Mouse (Mus musculus): ENCODE data around the gene Oxgr1. TPM values are rescaled to one million over a fixed set of nuclear protein-coding genes. Genes with fewer than 3 reads are reported as not detected.
A peak's percentile ranks its signal among the peaks of the same experiment; 100 is the strongest.

Oxgr1 gene
- total and polyA plus RNA-seq, 3 experiments, result not detected

GRCm38 (mm10) chr14:120033454-120033853 is 8.8 kb downstream of the Oxgr1 start:
- no peaks in the 10 kb centered on the region for H3K36me3 ChIP-seq (replicated peaks in 1 of 2; ENCODE audit: control insufficient read depth in 1 of 2, insufficient read depth in 1 of 2, low read length in 1 of 2)
- no peaks in the 10 kb centered on the region for H3K27me3 ChIP-seq (replicated peaks)
- in situ Hi-C loops (cut with MboI; ENCODE audit: low pct_ligation_motif_present, low pct_unique_long_range_greater_than_20kb, low sequenced_read_pairs) (no loop called here), dilution Hi-C loops (cut with MboI; ENCODE audit: extremely low pct_ligation_motif_present, extremely low pct_unique_long_range_greater_than_20kb, low sequenced_read_pairs) (no loop called here)
- H3K4me3 ChIP-seq (replicated peaks in 1 of 3; ENCODE audit: low read depth in 2 of 3, low read length in 2 of 3, poor library complexity in 1 of 3), result no peak overlapping the region
- no peak overlapping the region for H3K9ac ChIP-seq (ENCODE audit: insufficient read depth, low read depth)
- H3K4me1 ChIP-seq (ENCODE audit: control insufficient read depth in 1 of 2, insufficient read depth in 2 of 2), result no peaks in the 10 kb centered on the region
- no peak overlapping the region for H3K4me2 ChIP-seq (ENCODE audit: insufficient read depth, low read depth, poor library complexity, severe bottlenecking)
- H3K27ac ChIP-seq (ENCODE audit: insufficient read depth, low read depth), result no peak overlapping the region
- TF ChIP-seq USF2 (conservative IDR thresholded peaks at IDR 0.05; ENCODE audit: low read depth, low read length) (no peak), ZNF384 (IDR thresholded peaks at IDR 0.05; ENCODE audit: low read depth, low read length) (no peak)
- no peak for DNase-seq (ENCODE audit: extremely low read depth)
- no peaks in the 10 kb centered on the region for H3K79me2 ChIP-seq (replicated peaks; ENCODE audit: control insufficient read depth, extremely low read depth, insufficient read depth, poor library complexity, severe bottlenecking)
- no peaks in the 10 kb centered on the region for H3K9me3 ChIP-seq (replicated peaks; ENCODE audit: low read length)

GRCm38 (mm10) chr14:120019948-120020347 is 22.3 kb downstream of the Oxgr1 start:
- no peaks in the 10 kb centered on the region for H3K4me1 ChIP-seq (ENCODE audit: control insufficient read depth in 1 of 2, insufficient read depth in 2 of 2)
- no peaks in the 10 kb centered on the region for H3K36me3 ChIP-seq (replicated peaks in 1 of 2; ENCODE audit: control insufficient read depth in 1 of 2, insufficient read depth in 1 of 2, low read length in 1 of 2)
- dilution Hi-C loops (cut with MboI; ENCODE audit: extremely low pct_ligation_motif_present, extremely low pct_unique_long_range_greater_than_20kb, low sequenced_read_pairs), result no loop called here
- DNase-seq (ENCODE audit: extremely low read depth), result no peak
- in situ Hi-C loops (cut with MboI; ENCODE audit: low pct_ligation_motif_present, low pct_unique_long_range_greater_than_20kb, low sequenced_read_pairs), result no loop called here
- H3K9me3 ChIP-seq (replicated peaks; ENCODE audit: low read length), result no peaks in the 10 kb centered on the region
- H3K27ac ChIP-seq (ENCODE audit: insufficient read depth, low read depth), result no peak overlapping the region
- no peaks in the 10 kb centered on the region for H3K27me3 ChIP-seq (replicated peaks)
- no peaks in the 10 kb centered on the region for H3K79me2 ChIP-seq (replicated peaks; ENCODE audit: control insufficient read depth, extremely low read depth, insufficient read depth, poor library complexity, severe bottlenecking)
- TF ChIP-seq GABPA (IDR thresholded peaks at IDR 0.05; ENCODE audit: insufficient replicate concordance, low read depth, low read length), result no peak
- 0 out of 2 replicates have a peak, but pooled peaks have one; percentile 14 for TF ChIP-seq MAFK (IDR thresholded peaks at IDR 0.05; ENCODE audit: insufficient replicate concordance, low read length)
- TF ChIP-seq ZKSCAN1 (IDR thresholded peaks at IDR 0.05; ENCODE audit: borderline replicate concordance, low read depth, low read length), result no peak
- no peak overlapping the region for H3K9ac ChIP-seq (ENCODE audit: insufficient read depth, low read depth)
- no peak overlapping the region for H3K4me2 ChIP-seq (ENCODE audit: insufficient read depth, low read depth, poor library complexity, severe bottlenecking)
- no peak overlapping the region for H3K4me3 ChIP-seq (replicated peaks in 1 of 3; ENCODE audit: low read depth in 2 of 3, low read length in 2 of 3, poor library complexity in 1 of 3)

DNA sequence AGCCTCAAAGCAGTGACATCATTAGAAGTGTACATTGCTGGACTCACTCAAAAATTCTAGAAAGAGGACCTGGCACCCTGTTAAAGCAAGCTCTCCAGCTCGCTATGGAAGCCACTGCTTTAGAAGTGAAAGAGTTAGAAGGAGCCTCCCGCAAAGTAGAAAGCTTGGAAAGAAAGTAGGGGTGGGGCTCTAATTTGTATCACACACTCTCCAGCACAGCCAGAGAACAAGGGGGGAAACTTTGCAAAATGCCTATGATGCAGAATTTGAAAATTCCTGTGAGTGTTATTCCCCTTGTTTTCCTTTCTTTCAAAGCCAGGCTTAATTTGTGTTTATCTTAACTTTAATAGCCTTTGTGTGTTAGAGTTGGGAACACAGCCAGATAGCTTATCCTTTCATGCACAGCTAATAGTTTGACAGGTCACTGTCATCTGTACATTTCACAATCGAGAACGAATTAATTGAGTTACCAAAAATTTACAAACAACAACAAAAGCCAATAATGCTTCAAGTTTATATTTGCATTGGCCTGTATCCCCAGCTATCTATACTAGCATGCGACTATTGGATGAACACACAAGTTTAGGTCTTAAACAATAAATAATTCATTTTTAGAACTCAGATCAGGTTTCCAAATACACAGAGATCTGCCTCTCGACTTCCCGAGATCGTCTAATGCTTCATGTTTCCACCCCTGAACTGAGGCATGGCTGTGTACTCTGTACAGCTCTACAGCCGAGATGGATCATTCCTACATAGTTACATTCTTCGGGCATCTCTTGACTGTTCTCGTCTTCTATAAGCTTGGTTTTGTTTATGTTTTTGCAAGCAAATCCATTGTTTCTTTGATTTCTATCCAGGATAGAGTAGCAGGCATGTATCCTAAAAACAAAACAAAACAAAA is 32.0 kb downstream of the Oxgr1 start:
- no peak overlapping the region for H3K4me2 ChIP-seq (ENCODE audit: insufficient read depth, low read depth, poor library complexity, severe bottlenecking)
- H3K27me3 ChIP-seq (replicated peaks), result no peaks in the 10 kb centered on the region
- dilution Hi-C loops (cut with MboI; ENCODE audit: extremely low pct_ligation_motif_present, extremely low pct_unique_long_range_greater_than_20kb, low sequenced_read_pairs) (no loop called here), in situ Hi-C loops (cut with MboI; ENCODE audit: low pct_ligation_motif_present, low pct_unique_long_range_greater_than_20kb, low sequenced_read_pairs) (no loop called here)
- DNase-seq (ENCODE audit: extremely low read depth), result no peak
- no peaks in the 10 kb centered on the region for H3K79me2 ChIP-seq (replicated peaks; ENCODE audit: control insufficient read depth, extremely low read depth, insufficient read depth, poor library complexity, severe bottlenecking)
- no peak for TF ChIP-seq KAT2A (IDR thresholded peaks at IDR 0.05; ENCODE audit: insufficient replicate concordance, low read length)
- no peak for TF ChIP-seq MAFK (IDR thresholded peaks at IDR 0.05; ENCODE audit: insufficient replicate concordance, low read length)
- TF ChIP-seq SIN3A (IDR thresholded peaks at IDR 0.05; ENCODE audit: low read length), result no peak
- TF ChIP-seq MYC (IDR thresholded peaks at IDR 0.05; ENCODE audit: low read depth, low read length), result no peak
- no peak for TF ChIP-seq GABPA (IDR thresholded peaks at IDR 0.05; ENCODE audit: insufficient replicate concordance, low read depth, low read length)
- TF ChIP-seq E2F4 (IDR thresholded peaks at IDR 0.05; ENCODE audit: insufficient replicate concordance, low read depth, low read length), result no peak
- TF ChIP-seq ZNF384 (IDR thresholded peaks at IDR 0.05; ENCODE audit: low read depth, low read length), result no peak
- no peak for TF ChIP-seq ELF1 (IDR thresholded peaks at IDR 0.05; ENCODE audit: low read depth, low read length)
- TF ChIP-seq POLR2A (IDR thresholded peaks at IDR 0.05; ENCODE audit: low read depth, low read length), result no peak
- TF ChIP-seq UBTF (IDR thresholded peaks at IDR 0.05; ENCODE audit: low read depth, low read length), result no peak
- no peak for TF ChIP-seq POLR2AphosphoS2 (IDR thresholded peaks at IDR 0.05; ENCODE audit: low read depth, low read length)
- TF ChIP-seq JUN (IDR thresholded peaks at IDR 0.05; ENCODE audit: insufficient read depth, low read depth, low read length), result no peak
- no peak for TF ChIP-seq MXI1 (IDR thresholded peaks at IDR 0.05; ENCODE audit: low read depth, low read length)
- no peak for TF ChIP-seq MAZ (IDR thresholded peaks at IDR 0.05; ENCODE audit: low read depth, low read length)
- no peak for TF ChIP-seq ETS1 (conservative IDR thresholded peaks at IDR 0.05; ENCODE audit: low read depth, low read length)
- no peak for TF ChIP-seq JUND (conservative IDR thresholded peaks at IDR 0.05; ENCODE audit: low read depth, low read length)
- TF ChIP-seq ZMIZ1 (IDR thresholded peaks at IDR 0.05; ENCODE audit: low read depth, low read length), result no peak
- no peak for TF ChIP-seq USF2 (conservative IDR thresholded peaks at IDR 0.05; ENCODE audit: low read depth, low read length)
- no peak for TF ChIP-seq EP300 (IDR thresholded peaks at IDR 0.05; ENCODE audit: low read length)
- no peak for TF ChIP-seq TBP (conservative IDR thresholded peaks at IDR 0.05; ENCODE audit: low read depth, low read length)
- H3K36me3 ChIP-seq (replicated peaks in 1 of 2; ENCODE audit: control insufficient read depth in 1 of 2, insufficient read depth in 1 of 2, low read length in 1 of 2), result no peaks in the 10 kb centered on the region
- H3K4me1 ChIP-seq (ENCODE audit: control insufficient read depth in 1 of 2, insufficient read depth in 2 of 2), result no peaks in the 10 kb centered on the region
- H3K27ac ChIP-seq (ENCODE audit: insufficient read depth, low read depth), result no peak overlapping the region
- no peak overlapping the region for H3K4me3 ChIP-seq (replicated peaks in 1 of 3; ENCODE audit: low read depth in 2 of 3, low read length in 2 of 3, poor library complexity in 1 of 3)
- H3K9ac ChIP-seq (ENCODE audit: insufficient read depth, low read depth), result no peak overlapping the region
- H3K9me3 ChIP-seq (replicated peaks; ENCODE audit: low read length), result no peaks in the 10 kb centered on the region
